Mouse (Mus musculus): ENCODE results near the gene Vmn1r74. TPM values are rescaled to one million over a fixed set of nuclear protein-coding genes. Genes with fewer than 3 reads are reported as not detected.

Vmn1r74 gene
- total and polyA plus RNA-seq, 3 experiments, result not detected

Other genes with a start within 250 kb of the Vmn1r74 start
- not detected in 2 replicates for gene Zscan4-ps3, start 224.7 kb upstream of the Vmn1r74 start, total RNA-seq (2012; rRNA removed)
- gene Zscan4-ps3, start 224.7 kb upstream of the Vmn1r74 start, total RNA-seq (2014; rRNA removed), result not detected in 2 replicates
- gene Zscan4-ps3, start 224.7 kb upstream of the Vmn1r74 start, polyA plus RNA-seq (2012; ENCODE audit: insufficient read length, low read depth), result not detected in 2 replicates
- not detected in 2 replicates for gene Vmn1r72, start 153.8 kb upstream of the Vmn1r74 start, total RNA-seq (2012; rRNA removed)
- gene Vmn1r72, start 153.8 kb upstream of the Vmn1r74 start, total RNA-seq (2014; rRNA removed), result not detected in 2 replicates
- not detected in 2 replicates for gene Vmn1r72, start 153.8 kb upstream of the Vmn1r74 start, polyA plus RNA-seq (2012; ENCODE audit: insufficient read length, low read depth)
- not detected in 2 replicates for gene Vmn1r73, start 103.7 kb upstream of the Vmn1r74 start, total RNA-seq (2012; rRNA removed)
- not detected in 2 replicates for gene Vmn1r73, start 103.7 kb upstream of the Vmn1r74 start, total RNA-seq (2014; rRNA removed)
- not detected in 2 replicates for gene Vmn1r73, start 103.7 kb upstream of the Vmn1r74 start, polyA plus RNA-seq (2012; ENCODE audit: insufficient read length, low read depth)
- not detected in 2 replicates for gene Vmn1r75, start 40.6 kb downstream of the Vmn1r74 start, total RNA-seq (2012; rRNA removed)
- not detected in 2 replicates for gene Vmn1r75, start 40.6 kb downstream of the Vmn1r74 start, total RNA-seq (2014; rRNA removed)
- gene Vmn1r75, start 40.6 kb downstream of the Vmn1r74 start, polyA plus RNA-seq (2012; ENCODE audit: insufficient read length, low read depth), result not detected in 2 replicates
- not detected in 2 replicates for gene Vmn1r76, start 104.2 kb downstream of the Vmn1r74 start, total RNA-seq (2012; rRNA removed)
- gene Vmn1r76, start 104.2 kb downstream of the Vmn1r74 start, total RNA-seq (2014; rRNA removed), result not detected in 2 replicates
- gene Vmn1r76, start 104.2 kb downstream of the Vmn1r74 start, polyA plus RNA-seq (2012; ENCODE audit: insufficient read length, low read depth), result 0.03 TPM in 1 of 2 replicates, not detected in the other
- not detected in 2 replicates for gene Vmn1r77, start 202.8 kb downstream of the Vmn1r74 start, total RNA-seq (2012; rRNA removed)
- gene Vmn1r77, start 202.8 kb downstream of the Vmn1r74 start, total RNA-seq (2014; rRNA removed), result not detected in 2 replicates
- not detected in 2 replicates for gene Vmn1r77, start 202.8 kb downstream of the Vmn1r74 start, polyA plus RNA-seq (2012; ENCODE audit: insufficient read length, low read depth)